Mouse (Mus musculus): Measurements from ENCODE around the gene Dync1li1. TPM values are rescaled to one million over a fixed set of nuclear protein-coding genes. Genes with fewer than 3 reads are reported as not detected.

Dync1li1 gene
- total and polyA plus RNA-seq, 3 experiments, result 38.1 to 57.0 (median 43.6) TPM

- TF ChIP-seq RAD21 (IDR thresholded peaks at IDR 0.05; ENCODE audit: low read depth, low read length) (no peak), SMC3 (IDR thresholded peaks at IDR 0.05; ENCODE audit: low read depth, low read length) (no peak), RCOR1 (conservative IDR thresholded peaks at IDR 0.05; ENCODE audit: low read depth, low read length) (no peak; the same call in 1 of the 2 replicates), NELFE (IDR thresholded peaks at IDR 0.05; ENCODE audit: low read depth, low read length) (peak; percentile 57; the same call in 1 of the 2 replicates), E2F4 (IDR thresholded peaks at IDR 0.05; ENCODE audit: insufficient replicate concordance, low read depth, low read length) (peak; percentile 32; the same call in 1 of the 2 replicates), ZKSCAN1 (IDR thresholded peaks at IDR 0.05; ENCODE audit: borderline replicate concordance, low read depth, low read length) (no peak), TBP (conservative IDR thresholded peaks at IDR 0.05; ENCODE audit: low read depth, low read length) (peak; percentile 76; the same call in 1 of the 2 replicates), CTCF (conservative IDR thresholded peaks at IDR 0.05 in 1 of 2, IDR thresholded peaks at IDR 0.05 in 1 of 2; ENCODE audit: low read depth in 2 of 2, low read length in 2 of 2) (peak in 1 of 2 experiments; percentile 26; a peak in 2 of 4 replicates)
Measured at GRCm38 (mm10) chr9:114639839-114640646, 48.5 kb upstream of the Dync1li1 start, which contains the start of gene Cnot10 (continued).

GRCm38 (mm10) chr9:114646556-114647505, 41.8 kb upstream of the Dync1li1 start:
- TF ChIP-seq IRF4 (IDR thresholded peaks at IDR 0.05; ENCODE audit: low read depth, low read length), result no peak
- no peak for TF ChIP-seq ZC3H11A (IDR thresholded peaks at IDR 0.05; ENCODE audit: low read depth, low read length)
- no peak for TF ChIP-seq RAD21 (IDR thresholded peaks at IDR 0.05; ENCODE audit: low read depth, low read length)
- no peak for TF ChIP-seq CHD1 (IDR thresholded peaks at IDR 0.05; ENCODE audit: low read depth, low read length)
- no peak for TF ChIP-seq MAZ (IDR thresholded peaks at IDR 0.05; ENCODE audit: low read depth, low read length)
- no peak for TF ChIP-seq POLR2A (IDR thresholded peaks at IDR 0.05; ENCODE audit: low read depth, low read length)
- TF ChIP-seq UBTF (IDR thresholded peaks at IDR 0.05; ENCODE audit: low read depth, low read length), result no peak
- no peak for TF ChIP-seq MAFK (IDR thresholded peaks at IDR 0.05; ENCODE audit: insufficient replicate concordance, low read length)
- no peak for TF ChIP-seq SIN3A (IDR thresholded peaks at IDR 0.05; ENCODE audit: low read length)
- TF ChIP-seq TCF12 (IDR thresholded peaks at IDR 0.05; ENCODE audit: low read depth, low read length), result no peak
- no peak for TF ChIP-seq USF1 (IDR thresholded peaks at IDR 0.05; ENCODE audit: low read depth, low read length)
- no peak for TF ChIP-seq RCOR1 (conservative IDR thresholded peaks at IDR 0.05; ENCODE audit: low read depth, low read length)
- no peak for TF ChIP-seq E2F4 (IDR thresholded peaks at IDR 0.05; ENCODE audit: insufficient replicate concordance, low read depth, low read length)
- TF ChIP-seq HCFC1 (IDR thresholded peaks at IDR 0.05; ENCODE audit: low read depth, low read length), result no peak
- TF ChIP-seq PAX5 (IDR thresholded peaks at IDR 0.05; ENCODE audit: low read length), result no peak
- TF ChIP-seq MYC (IDR thresholded peaks at IDR 0.05; ENCODE audit: low read depth, low read length), result no peak
- TF ChIP-seq MAX (IDR thresholded peaks at IDR 0.05; ENCODE audit: low read length), result no peak
- TF ChIP-seq ZNF384 (IDR thresholded peaks at IDR 0.05; ENCODE audit: low read depth, low read length), result no peak
- in situ Hi-C loops (cut with MboI; ENCODE audit: low pct_ligation_motif_present, low pct_unique_long_range_greater_than_20kb, low sequenced_read_pairs), result loop anchor here (10.0 kb wide), 3 partner anchors 78 to 278 kb away; no protein-coding TSS in a partner anchor
- DNase-seq (ENCODE audit: extremely low read depth), result no peak
- no peak overlapping the region for H3K4me3 ChIP-seq (replicated peaks in 1 of 3; ENCODE audit: low read depth in 2 of 3, low read length in 2 of 3, poor library complexity in 1 of 3)
- H3K9me3 ChIP-seq (replicated peaks; ENCODE audit: low read length), result no peaks in the 10 kb centered on the region
- H3K27me3 ChIP-seq (replicated peaks), result no peaks in the 10 kb centered on the region
- no peaks in the 10 kb centered on the region for H3K79me2 ChIP-seq (replicated peaks; ENCODE audit: control insufficient read depth, extremely low read depth, insufficient read depth, poor library complexity, severe bottlenecking)
- H3K27ac ChIP-seq (ENCODE audit: insufficient read depth, low read depth), result no peak overlapping the region
- H3K36me3 ChIP-seq (replicated peaks in 1 of 2; ENCODE audit: control insufficient read depth in 1 of 2, insufficient read depth in 1 of 2, low read length in 1 of 2), result no peaks in the 10 kb centered on the region
- peaks cover 3 to 10% of the 10 kb centered on the region in 2 experiments; a peak in 3 of 4 replicates for H3K4me1 ChIP-seq (ENCODE audit: control insufficient read depth in 1 of 2, insufficient read depth in 2 of 2)
- H3K9ac ChIP-seq (ENCODE audit: insufficient read depth, low read depth), result no peak overlapping the region
- dilution Hi-C loops (cut with MboI; ENCODE audit: extremely low pct_ligation_motif_present, extremely low pct_unique_long_range_greater_than_20kb, low sequenced_read_pairs), result no loop called here
- no peak overlapping the region for H3K4me2 ChIP-seq (ENCODE audit: insufficient read depth, low read depth, poor library complexity, severe bottlenecking)

Measured in CH12.LX (cell line).